ENCODE assay signal across 34 mouse cellular contexts in genomic region chr4:64089378-64089777, GRCm38 (mm10).
"Had no signal": no experiment of that assay in that cellular context is flagged by ENCODE, and none has a peak within 500 bp of the region (broad histone marks: within the 10 kb centered on the region; RNA-seq: fewer than 3 reads in every experiment).

No protein-coding gene starts in this region.

- H3K27ac ChIP-seq: heart, embryonic 10.5 days; heart, embryonic 13.5 days; heart, embryonic 15.5 days; hindbrain, embryonic 10.5 days; hindbrain, embryonic 13.5 days; hindbrain, embryonic 14.5 days; hindbrain, embryonic 15.5 days; hindbrain, postnatal 0 days; intestine, embryonic 15.5 days; kidney, embryonic 15.5 days; kidney, postnatal 0 days; layer of hippocampus, adult 2 months had no signal

- H3K4me2 ChIP-seq: heart, embryonic 11.5 days; heart, embryonic 12.5 days; heart, embryonic 13.5 days; heart, embryonic 15.5 days; hindbrain, embryonic 13.5 days; hindbrain, embryonic 14.5 days; hindbrain, embryonic 15.5 days; intestine, embryonic 15.5 days; kidney, embryonic 15.5 days had no signal

- H3K27me3 ChIP-seq: heart, embryonic 12.5 days; heart, embryonic 13.5 days; heart, embryonic 15.5 days; hindbrain, embryonic 13.5 days; hindbrain, embryonic 15.5 days; intestine, embryonic 15.5 days; kidney, embryonic 15.5 days had no signal

- H3K4me3 ChIP-seq: heart, embryonic 10.5 days; heart, embryonic 12.5 days; heart, embryonic 13.5 days; heart, embryonic 15.5 days; hindbrain, embryonic 10.5 days; hindbrain, embryonic 13.5 days; hindbrain, embryonic 15.5 days; intestine, embryonic 15.5 days; kidney, embryonic 15.5 days; layer of hippocampus, adult 2 months had no signal

- DNase-seq: heart, postnatal 10 days; heart, postnatal 14 days; heart, postnatal 36 days; heart, postnatal 4 days; kidney, adult 11 months; kidney, adult 18-20 months; kidney, adult 2 months; kidney, adult 8-10 months; kidney, adult 9 months; kidney, postnatal 10 days; kidney, postnatal 14 days; kidney, postnatal 25 days; kidney, postnatal 36 days; kidney, postnatal 4 days; layer of hippocampus, adult 9-11 months; layer of hippocampus, postnatal 36 days had no signal

- H3K9me3 ChIP-seq: heart, embryonic 10.5 days; heart, embryonic 12.5 days; heart, embryonic 13.5 days; heart, embryonic 15.5 days; hindbrain, embryonic 10.5 days; hindbrain, embryonic 13.5 days; hindbrain, embryonic 15.5 days; intestine, embryonic 15.5 days; kidney, embryonic 15.5 days had no signal

- ATAC-seq: hindbrain, embryonic 16.5 days; hindbrain, postnatal 0 days; inflammation-experienced regulatory T-cells, adult 6 months; intestine, embryonic 15.5 days; intestine, embryonic 16.5 days; intestine, postnatal 0 days had no signal

- H3K9ac ChIP-seq: heart, embryonic 12.5 days; heart, embryonic 13.5 days; heart, embryonic 15.5 days; hindbrain, embryonic 13.5 days; hindbrain, embryonic 14.5 days; hindbrain, embryonic 15.5 days; intestine, embryonic 15.5 days; kidney, embryonic 15.5 days had no signal

- H3K4me1 ChIP-seq: heart, embryonic 10.5 days; heart, embryonic 12.5 days; heart, embryonic 13.5 days; heart, embryonic 15.5 days; hindbrain, embryonic 10.5 days; hindbrain, embryonic 13.5 days; hindbrain, embryonic 15.5 days; intestine, embryonic 15.5 days; kidney, embryonic 15.5 days had no signal

- H3K36me3 ChIP-seq: heart, embryonic 10.5 days; heart, embryonic 12.5 days; heart, embryonic 13.5 days; heart, embryonic 15.5 days; hindbrain, embryonic 10.5 days; hindbrain, embryonic 13.5 days; hindbrain, embryonic 15.5 days; intestine, embryonic 15.5 days; kidney, embryonic 15.5 days had no signal
